Mouse (Mus musculus) activated CD4-positive, CD25-positive, alpha-beta regulatory T cell, adult 4 months (primary cell): ENCODE measurements around the gene Gm47429. TPM values are rescaled to one million over a fixed set of nuclear protein-coding genes. Genes with fewer than 3 reads are reported as not detected.
"Not testable (repeated sequence)": the region's sequence is repeated elsewhere in the genome, so short reads cannot be mapped to it uniquely, and the experiment has no call there.

Source experiments
- ATAC-seq: one replicate; pipeline ENCODE4 v1.8.0; 2017
- polyA plus RNA-seq, 2 experiments: library from polyadenylated mRNA; unstranded; fragments of 100-300 nt; shearing (Covaris generic); gene quantifications; one replicate each; pipeline ENCODE4 v1.2.1; 2017

Gene Gm47429
- not detected for polyA plus RNA-seq

DNA sequence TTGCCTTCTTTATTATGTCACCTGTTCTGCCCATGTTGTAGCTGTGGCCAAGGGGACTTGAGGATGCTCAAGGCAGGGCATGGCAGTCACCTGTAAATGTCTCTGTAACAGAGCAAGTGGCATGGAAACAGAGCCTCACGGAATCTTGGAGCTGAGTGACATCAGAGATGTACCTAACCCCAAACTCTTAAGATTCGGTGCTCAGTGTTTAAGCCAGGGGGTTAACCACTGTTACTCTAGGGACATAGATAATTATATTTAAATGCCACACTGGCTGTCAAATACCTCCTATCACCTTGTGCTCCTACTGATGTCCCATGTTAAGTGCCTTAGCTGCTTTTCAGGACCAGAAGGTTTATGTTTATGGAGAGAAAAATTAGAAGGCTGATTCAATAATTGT, at the start of gene Gm47429:
Gene Gm47429, minus strand, starts transcription at position 101 of the 400 bp plus-strand sequence.
- no peak for ATAC-seq

DNA sequence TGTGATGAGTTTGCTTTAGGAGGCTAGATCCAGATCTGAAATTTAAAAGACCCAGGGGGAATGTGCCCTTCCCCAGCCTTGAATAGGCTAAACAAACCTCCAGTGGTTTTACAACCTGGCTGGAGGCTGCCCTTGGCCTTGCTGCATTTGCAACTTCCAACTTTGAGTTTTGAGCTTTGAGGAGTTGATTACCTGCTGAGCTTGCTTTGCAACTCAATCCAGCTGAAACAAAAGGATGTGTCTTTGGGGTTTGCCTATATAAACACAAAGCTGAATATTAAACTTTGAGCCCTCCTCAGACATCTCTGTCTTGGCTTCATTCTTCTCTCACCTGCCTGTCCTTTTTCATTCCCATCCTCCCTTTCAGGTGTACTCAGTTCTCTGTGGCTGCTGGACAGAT, 44.8 kb upstream of the Gm47429 start:
- ATAC-seq = not testable (repeated sequence)

DNA sequence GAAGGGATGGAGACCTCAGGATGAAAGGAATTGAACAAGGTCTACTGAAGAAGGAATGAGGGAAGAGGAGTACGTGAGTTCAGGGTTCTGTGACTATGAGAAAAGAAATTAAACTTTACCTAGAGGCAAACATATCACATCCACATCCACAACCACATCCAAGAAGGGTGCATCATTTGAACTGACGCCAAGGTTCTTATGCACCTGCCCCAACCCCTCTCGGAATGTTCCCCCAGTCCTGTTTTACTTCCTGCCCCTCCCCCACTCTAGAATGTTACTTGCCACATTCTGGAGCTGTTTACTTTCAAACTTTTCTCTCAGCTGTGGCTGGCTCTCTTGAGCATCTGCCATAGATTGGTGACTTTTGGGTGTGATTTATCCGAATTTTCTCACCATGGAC, 23.3 kb upstream of the Gm47429 start, which contains the start of gene Nutm2:
Gene Nutm2, plus strand, starts transcription at position 301 of the 400 bp plus-strand sequence.
- ATAC-seq = no peak

DNA sequence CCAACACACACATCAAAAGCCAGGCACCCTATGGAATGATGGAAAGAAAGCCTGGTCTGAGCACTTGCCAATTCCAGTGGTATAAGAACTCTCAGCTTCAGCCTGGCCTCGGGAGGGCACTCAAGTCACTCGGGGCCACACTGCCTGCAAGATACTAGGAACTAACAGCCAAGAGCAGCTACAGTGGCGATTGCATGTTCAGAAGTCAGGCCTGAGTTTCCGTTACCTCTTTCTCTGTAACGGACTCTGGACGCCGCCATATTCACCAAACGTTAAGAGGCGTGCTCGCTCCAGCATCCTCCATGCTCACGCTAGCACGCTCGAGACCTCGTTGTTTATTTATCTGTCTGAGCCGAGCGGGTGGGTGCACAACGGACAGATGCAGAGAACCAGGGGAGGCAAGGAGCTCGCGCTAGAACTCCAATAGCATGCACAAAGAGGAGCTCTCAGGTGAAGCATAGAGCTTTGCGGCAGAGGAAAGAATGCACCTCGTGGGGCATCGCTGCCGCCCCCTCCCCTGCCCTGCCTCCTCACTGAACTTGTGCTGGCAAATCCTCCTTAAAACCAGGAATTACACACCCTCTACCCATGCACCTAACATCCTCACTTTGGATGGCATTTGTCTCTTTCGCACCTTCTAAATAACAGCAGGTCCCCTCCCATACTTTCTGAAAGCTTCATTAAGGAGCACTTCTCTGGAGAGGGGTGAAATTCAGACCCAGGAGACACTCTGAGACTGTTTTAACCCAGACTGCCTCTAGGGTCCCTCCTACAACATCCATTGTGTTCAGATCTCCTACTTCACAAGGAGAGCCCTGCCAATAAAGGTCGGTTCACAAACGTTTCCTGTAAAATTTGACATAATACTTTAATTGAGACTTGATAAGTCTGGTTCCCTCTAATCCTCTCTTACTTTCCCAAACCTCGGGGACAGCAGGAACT, 21.2 kb upstream of the Gm47429 start:
- ATAC-seq = no peak

DNA sequence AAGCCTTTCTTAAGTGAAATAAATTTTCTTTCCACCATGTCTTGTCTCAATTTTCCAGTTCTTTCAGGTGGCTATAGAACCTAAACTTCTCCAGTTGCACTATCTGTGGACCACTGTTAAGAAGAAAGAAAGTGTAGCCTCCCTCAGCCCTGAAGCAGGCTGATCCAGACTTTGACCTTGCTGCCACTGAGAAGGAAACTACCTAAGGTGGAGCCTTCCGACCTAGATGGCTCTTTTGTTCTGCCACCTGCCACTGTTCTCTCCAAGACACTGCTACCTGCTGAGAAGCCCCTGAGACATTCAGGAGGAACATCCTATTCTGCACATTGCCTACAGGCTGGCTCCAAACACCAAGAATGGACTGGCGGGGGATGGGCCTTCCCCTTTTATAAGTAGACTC, 16.7 kb upstream of the Gm47429 start:
- ATAC-seq = not testable (repeated sequence)

DNA sequence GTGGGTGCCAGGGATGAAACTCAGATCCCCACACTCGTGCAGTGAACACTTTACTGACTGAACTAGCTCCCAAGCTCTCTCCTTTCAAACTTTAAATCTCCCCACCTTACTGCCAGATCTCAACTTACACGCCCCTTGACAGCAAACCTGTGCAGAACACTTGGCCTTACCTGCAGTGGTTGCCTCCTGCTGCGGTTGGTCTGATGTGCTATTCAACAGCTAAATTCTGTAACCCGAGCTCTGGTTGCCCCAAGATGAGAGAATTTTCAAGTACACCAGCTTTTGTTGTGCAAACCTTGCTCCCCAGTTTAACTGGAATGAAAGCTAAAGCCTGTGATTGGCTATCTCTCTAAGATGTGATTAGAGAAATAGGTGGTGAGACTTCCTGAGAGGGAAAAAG, 9.7 kb upstream of the Gm47429 start:
- ATAC-seq = no peak

DNA sequence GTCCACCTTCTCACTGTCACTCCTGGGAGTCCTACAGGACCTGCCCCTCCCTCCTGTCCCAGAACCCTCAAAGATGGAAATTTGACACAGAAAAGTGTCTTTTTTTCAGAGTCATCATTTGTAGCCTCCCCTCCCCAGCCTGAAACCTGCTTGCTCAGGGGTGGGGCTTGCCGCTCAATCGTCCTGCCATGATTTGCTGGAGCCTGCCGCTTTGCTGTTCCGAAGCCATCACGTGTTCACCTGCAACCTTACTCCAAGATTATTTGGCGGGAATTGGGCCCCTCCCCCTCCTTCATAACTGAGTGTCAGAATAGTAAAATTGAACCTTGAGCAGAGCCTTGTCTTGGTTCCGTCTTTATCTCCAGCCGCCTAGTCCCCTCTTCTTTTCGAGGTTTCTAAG, 8.6 kb upstream of the Gm47429 start:
- not testable (repeated sequence) for ATAC-seq

DNA sequence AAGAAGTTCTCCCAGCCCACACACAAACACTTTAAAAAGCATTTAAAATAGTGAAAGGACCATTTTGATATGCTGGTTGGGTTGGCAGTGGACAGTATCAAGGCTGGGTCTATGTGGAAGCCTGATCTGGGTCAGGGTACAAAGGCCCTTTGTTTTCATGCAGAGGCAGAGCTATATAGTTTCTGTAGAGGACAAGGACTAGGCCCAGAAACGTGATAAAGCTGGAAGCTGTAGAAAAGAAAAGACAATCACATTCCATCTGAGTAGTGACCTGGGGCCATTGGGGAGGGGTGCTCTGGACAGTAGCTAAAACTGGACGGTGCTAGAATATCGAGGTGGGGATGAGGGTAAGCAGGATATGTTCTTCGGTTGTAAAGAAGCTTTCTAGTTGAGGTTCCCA, 1.5 kb upstream of the Gm47429 start:
- ATAC-seq = no peak

DNA sequence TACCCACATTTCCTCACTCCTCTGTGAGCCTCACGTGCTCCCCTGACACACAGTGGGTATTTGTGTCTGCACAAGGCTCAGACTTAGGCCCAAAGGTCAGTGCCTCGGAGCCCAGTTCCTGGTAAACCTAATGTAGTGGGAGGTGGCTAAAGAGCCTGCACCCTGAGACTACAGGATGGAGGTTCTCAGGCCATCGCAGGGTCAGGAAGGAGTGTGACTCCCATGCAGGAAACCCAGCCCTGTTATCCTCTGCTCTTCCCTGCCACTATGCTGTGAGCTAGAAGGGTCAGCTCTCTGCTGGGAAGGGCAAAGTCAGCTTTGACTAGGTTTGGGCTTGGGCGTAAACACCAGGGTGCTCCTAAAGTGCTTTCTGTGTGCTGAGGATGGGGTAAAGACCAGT, 17.0 kb downstream of the Gm47429 start:
- no peak for ATAC-seq

DNA sequence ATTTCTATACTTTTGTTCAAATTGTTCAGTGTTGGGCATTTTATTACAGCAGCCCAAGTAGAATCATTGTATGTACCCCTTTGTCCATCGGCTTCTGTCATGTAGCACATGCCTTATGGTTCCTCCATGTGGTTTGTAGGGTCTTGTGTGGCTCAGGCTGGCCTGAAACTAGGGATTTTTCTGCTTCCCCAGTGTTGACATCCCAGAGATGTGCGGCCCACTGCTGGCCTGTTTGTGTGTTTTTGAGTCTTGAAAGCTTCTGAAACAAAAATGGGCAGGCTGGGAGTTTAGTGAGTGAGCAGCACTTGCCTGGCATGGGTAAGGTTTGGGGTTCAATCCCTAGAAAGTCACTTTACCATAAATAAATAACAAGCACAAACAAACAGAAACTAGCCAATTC, 19.2 kb downstream of the Gm47429 start:
- no peak for ATAC-seq

DNA sequence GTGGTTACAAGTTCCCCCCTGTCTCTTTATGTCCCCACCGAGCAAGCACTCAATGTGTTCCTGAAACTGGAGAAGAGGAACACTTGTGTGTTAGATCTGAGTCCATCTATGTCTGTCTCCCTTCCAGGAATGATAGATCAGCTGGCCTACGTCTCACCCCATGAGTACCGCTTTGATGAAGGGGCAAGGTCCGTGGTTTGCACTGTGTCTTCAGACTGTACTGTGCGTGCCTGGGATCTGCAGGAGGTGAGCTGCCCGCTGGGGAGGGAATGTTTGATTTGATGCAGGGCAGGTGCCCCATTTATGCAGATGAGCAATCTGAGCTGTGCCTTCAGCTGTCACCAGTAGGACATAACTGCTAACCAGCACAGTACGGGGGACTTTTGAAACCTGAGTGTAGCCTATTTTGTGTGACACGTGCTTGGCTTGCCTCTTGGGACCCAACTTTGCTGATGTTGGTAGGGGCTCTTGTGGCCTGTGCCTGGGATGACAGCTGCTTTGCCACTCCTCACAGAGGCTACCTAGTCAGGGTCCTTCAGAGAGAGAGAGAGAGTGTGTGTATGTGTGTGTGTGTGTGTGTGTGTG, 20.0 kb downstream of the Gm47429 start:
- no peak for ATAC-seq

DNA sequence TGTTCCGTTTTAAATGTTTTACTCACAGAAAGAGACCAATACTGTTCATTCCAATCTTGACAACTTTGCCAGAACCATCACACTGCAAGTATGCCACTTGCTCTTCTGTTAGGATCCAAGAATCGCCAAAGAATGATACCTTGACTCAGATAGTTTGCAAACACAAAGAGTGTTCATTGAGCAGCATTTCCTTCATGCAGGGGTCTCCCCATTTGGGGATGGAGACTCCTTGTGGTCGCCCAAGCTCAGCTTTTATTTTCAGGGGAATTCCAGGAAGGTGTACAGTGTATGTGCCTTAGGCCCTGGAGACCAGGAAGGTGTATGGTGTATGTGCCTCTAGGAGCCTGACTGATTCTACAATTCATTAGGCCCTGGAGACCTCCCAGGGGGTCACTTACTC, 25.3 kb downstream of the Gm47429 start:
- ATAC-seq = no peak

DNA sequence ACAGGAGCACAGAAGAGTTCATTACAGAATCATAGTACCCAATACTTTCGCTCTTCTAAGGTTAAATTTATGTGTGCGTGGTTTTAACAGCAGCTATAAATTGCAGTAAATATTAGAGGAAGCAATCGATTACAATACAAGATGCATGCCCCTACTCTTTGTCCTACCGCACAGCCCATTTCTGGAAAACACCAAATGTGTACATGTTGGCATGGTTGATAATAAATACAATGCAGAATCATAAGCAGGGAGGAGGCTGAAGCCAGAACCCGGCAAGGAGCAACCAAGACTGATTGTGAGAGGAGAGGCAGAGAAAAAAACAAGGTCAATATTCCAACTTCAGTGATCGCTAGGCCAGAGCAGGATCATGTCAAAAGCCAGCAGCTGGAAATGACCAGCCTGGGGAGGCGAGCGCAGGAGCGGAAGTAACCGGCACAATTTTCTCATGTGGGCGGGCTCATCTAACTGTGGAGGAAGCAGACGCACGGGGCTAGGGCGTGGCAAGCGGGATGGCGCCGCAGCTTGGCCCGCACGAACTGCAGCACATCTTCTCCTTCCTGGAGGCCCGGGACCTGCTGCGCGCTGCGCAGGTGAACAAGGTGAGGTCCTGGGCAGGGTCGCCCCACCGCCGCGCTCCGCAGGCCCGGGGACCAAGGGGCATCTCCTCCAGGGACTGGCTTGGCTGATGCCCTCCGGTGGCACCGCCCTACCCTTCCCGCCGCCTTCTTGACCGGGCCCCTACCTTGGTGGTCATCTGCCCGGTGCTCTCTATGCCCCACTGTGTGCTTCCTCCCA, 26.1 kb downstream of the Gm47429 start, which contains the start of gene Fbxw17:
Gene Fbxw17, plus strand, starts transcription at position 476 of the 795 bp plus-strand sequence.
- ATAC-seq = peak; percentile 97

Other genes with a start within 250 kb of the Gm47429 start
- not detected for gene Gm906, start 193.6 kb downstream of the Gm47429 start, polyA plus RNA-seq
- 10 to 100 TPM; 24.9 to 31.8 TPM for gene Fbxw17, start 26.0 kb downstream of the Gm47429 start, polyA plus RNA-seq
- not detected for gene Nutm2, start 23.4 kb upstream of the Gm47429 start, polyA plus RNA-seq
- not detected for gene Gm904, start 199.3 kb upstream of the Gm47429 start, polyA plus RNA-seq